Mouse (Mus musculus): ENCODE measurements around the gene Cryzl1.

DNA sequence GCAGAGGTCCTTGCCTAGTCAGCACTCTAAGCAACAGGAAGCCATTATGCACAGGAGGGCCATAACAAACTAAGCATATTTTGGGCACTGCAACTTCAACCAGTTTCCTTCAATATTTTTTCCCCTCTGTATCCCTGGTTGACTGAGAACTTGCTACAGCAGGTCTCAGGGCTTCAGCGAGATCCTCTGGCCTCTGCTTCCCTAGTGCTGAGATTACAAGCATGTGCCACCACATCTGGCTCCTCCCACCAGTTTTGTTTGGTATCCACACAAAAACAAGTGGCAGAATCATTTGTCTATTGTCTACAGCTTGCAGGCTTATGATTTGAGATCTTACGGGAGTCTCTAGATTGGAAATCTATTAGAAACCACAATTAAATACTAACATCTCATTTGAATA, 83.9 kb downstream of the Cryzl1 start:
- TF ChIP-seq CTCF (IDR thresholded peaks at IDR 0.05; ENCODE audit: low read depth, low read length), result no peak
- TF ChIP-seq POLR2A (IDR thresholded peaks at IDR 0.05; ENCODE audit: borderline replicate concordance, low read depth, low read length), result no peak
